Mouse (Mus musculus): ENCODE results near the gene Celsr1. TPM values are rescaled to one million over a fixed set of nuclear protein-coding genes. Genes with fewer than 3 reads are reported as not detected.

Gene Celsr1
- polyA plus RNA-seq, 1 experiment: not detected

- peaks cover 27% of the 10 kb centered on the region for H3K4me1 ChIP-seq (ENCODE audit: control insufficient read depth, insufficient read depth, low read length)
- H3K4me3 ChIP-seq (ENCODE audit: insufficient read depth, low read depth, low read length): no peak overlapping the region
- H3K27ac ChIP-seq (ENCODE audit: insufficient read depth, low read depth, low read length): no peak overlapping the region
- TF ChIP-seq POLR2A (IDR thresholded peaks at IDR 0.05; ENCODE audit: insufficient read depth, low read depth, low read length) (no peak), CTCF (IDR thresholded peaks at IDR 0.05; ENCODE audit: insufficient read depth, low read depth, low read length) (no peak)
- WGBS: 59% methylated on average over 13 of the region's 13 CpGs
Measured at GRCm38 (mm10) chr15:85996031-85996765, 37.4 kb downstream of the Celsr1 start.

DNA sequence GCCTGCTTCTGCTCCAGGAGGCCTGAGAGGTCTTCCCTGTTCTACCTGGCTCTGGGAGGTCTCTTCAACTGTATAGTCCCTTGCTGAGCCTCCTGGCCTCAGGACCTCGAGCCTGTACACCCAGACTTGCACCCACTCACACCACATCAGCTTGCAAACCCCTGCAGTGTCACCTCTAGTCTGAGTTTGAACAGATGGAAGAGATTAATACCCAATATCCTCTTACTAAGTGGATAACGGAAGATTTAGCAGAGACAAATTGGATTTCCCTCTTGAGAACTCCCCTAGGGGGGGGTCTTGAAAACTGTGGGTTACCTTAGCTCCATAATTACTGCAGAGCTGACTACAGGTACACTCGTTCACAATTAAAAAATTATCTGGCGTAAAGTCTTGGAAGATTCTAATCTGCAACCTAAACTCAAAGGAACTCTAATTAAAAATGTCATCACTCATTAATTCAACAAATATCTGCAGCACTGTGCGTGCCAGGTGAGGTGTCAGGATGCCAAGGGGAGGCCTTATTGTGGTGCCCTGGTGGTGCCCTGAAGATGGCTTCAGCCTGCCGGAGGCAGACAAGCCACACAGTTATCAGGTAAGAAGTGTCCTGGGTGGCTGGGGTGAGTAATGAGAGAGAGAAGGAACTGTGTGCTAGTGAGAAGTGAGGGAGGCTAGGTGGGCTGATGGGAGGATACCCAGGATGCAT lies 38.5 kb downstream of the Celsr1 start:
- TF ChIP-seq CTCF (IDR thresholded peaks at IDR 0.05; ENCODE audit: insufficient read depth, low read depth, low read length) (no peak), POLR2A (IDR thresholded peaks at IDR 0.05; ENCODE audit: insufficient read depth, low read depth, low read length) (no peak)
- Histone ChIP-seq H3K4me1 (ENCODE audit: control insufficient read depth, insufficient read depth, low read length) (peaks cover 23% of the 10 kb centered on the region), H3K27ac (ENCODE audit: insufficient read depth, low read depth, low read length) (no peak overlapping the region), H3K4me3 (ENCODE audit: insufficient read depth, low read depth, low read length) (no peak overlapping the region)
- WGBS: 90% methylated on average over 6 of the region's 6 CpGs

GRCm38 (mm10) chr15:85993931-85994583 lies 39.5 kb downstream of the Celsr1 start:
- TF ChIP-seq CTCF (IDR thresholded peaks at IDR 0.05; ENCODE audit: insufficient read depth, low read depth, low read length): no peak
- no peak for TF ChIP-seq POLR2A (IDR thresholded peaks at IDR 0.05; ENCODE audit: insufficient read depth, low read depth, low read length)
- WGBS: 52% methylated on average over 14 of the region's 14 CpGs
- Histone ChIP-seq H3K27ac (ENCODE audit: insufficient read depth, low read depth, low read length) (no peak overlapping the region), H3K4me1 (ENCODE audit: control insufficient read depth, insufficient read depth, low read length) (peaks cover 23% of the 10 kb centered on the region), H3K4me3 (ENCODE audit: insufficient read depth, low read depth, low read length) (no peak overlapping the region)

- Histone ChIP-seq H3K4me3 (ENCODE audit: insufficient read depth, low read depth, low read length) (no peak overlapping the region), H3K27ac (ENCODE audit: insufficient read depth, low read depth, low read length) (no peak overlapping the region), H3K4me1 (ENCODE audit: control insufficient read depth, insufficient read depth, low read length) (peaks cover 23% of the 10 kb centered on the region)
- TF ChIP-seq POLR2A (IDR thresholded peaks at IDR 0.05; ENCODE audit: insufficient read depth, low read depth, low read length) (no peak), CTCF (IDR thresholded peaks at IDR 0.05; ENCODE audit: insufficient read depth, low read depth, low read length) (no peak)
Measured at GRCm38 (mm10) chr15:85993386-85993785, 40.2 kb downstream of the Celsr1 start.

GRCm38 (mm10) chr15:85992125-85992495 lies 41.5 kb downstream of the Celsr1 start:
- Histone ChIP-seq H3K4me1 (ENCODE audit: control insufficient read depth, insufficient read depth, low read length) (peaks cover 23% of the 10 kb centered on the region), H3K27ac (ENCODE audit: insufficient read depth, low read depth, low read length) (no peak overlapping the region), H3K4me3 (ENCODE audit: insufficient read depth, low read depth, low read length) (no peak overlapping the region)
- WGBS: 36% methylated on average over 3 of the region's 3 CpGs
- TF ChIP-seq POLR2A (IDR thresholded peaks at IDR 0.05; ENCODE audit: insufficient read depth, low read depth, low read length) (no peak), CTCF (IDR thresholded peaks at IDR 0.05; ENCODE audit: insufficient read depth, low read depth, low read length) (no peak)

- Histone ChIP-seq H3K27ac (ENCODE audit: insufficient read depth, low read depth, low read length) (no peak overlapping the region), H3K4me3 (ENCODE audit: insufficient read depth, low read depth, low read length) (no peak overlapping the region), H3K4me1 (ENCODE audit: control insufficient read depth, insufficient read depth, low read length) (peaks cover 23% of the 10 kb centered on the region)
- TF ChIP-seq POLR2A (IDR thresholded peaks at IDR 0.05; ENCODE audit: insufficient read depth, low read depth, low read length) (no peak), CTCF (IDR thresholded peaks at IDR 0.05; ENCODE audit: insufficient read depth, low read depth, low read length) (no peak)
- 74% methylated on average over 5 of the region's 5 CpGs for WGBS
Measured at GRCm38 (mm10) chr15:85991453-85992124, 42.0 kb downstream of the Celsr1 start.

- WGBS: 79% methylated on average over 17 of the region's 17 CpGs
- peaks cover 23% of the 10 kb centered on the region for H3K4me1 ChIP-seq (ENCODE audit: control insufficient read depth, insufficient read depth, low read length)
- TF ChIP-seq POLR2A (IDR thresholded peaks at IDR 0.05; ENCODE audit: insufficient read depth, low read depth, low read length) (no peak), CTCF (IDR thresholded peaks at IDR 0.05; ENCODE audit: insufficient read depth, low read depth, low read length) (no peak)
- no peak overlapping the region for H3K27ac ChIP-seq (ENCODE audit: insufficient read depth, low read depth, low read length)
- no peak overlapping the region for H3K4me3 ChIP-seq (ENCODE audit: insufficient read depth, low read depth, low read length)
Measured at GRCm38 (mm10) chr15:85990696-85991443, 42.7 kb downstream of the Celsr1 start.

DNA sequence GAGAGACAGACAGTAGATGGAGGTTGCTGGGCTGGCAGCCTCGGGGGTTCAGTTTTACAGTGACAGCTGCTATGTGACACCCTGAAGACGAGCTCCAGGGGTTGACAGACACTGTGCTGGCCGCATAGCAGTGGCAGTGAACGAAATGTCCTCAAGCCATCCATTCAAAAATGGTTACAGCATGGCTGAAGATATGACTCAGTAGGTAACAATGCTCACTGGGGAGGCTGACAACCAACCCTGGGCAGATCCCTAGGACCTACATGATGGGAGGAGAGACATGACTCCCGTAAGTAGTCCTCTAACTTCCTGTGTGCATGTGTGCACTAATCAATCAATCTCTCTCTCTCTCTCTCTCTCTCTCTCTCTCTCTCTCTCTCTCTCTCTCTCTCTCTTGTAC lies 45.7 kb downstream of the Celsr1 start:
- H3K4me3 ChIP-seq (ENCODE audit: insufficient read depth, low read depth, low read length): no peak overlapping the region
- WGBS: 88% methylated on average over 5 of the region's 5 CpGs
- no peak overlapping the region for H3K27ac ChIP-seq (ENCODE audit: insufficient read depth, low read depth, low read length)
- TF ChIP-seq POLR2A (IDR thresholded peaks at IDR 0.05; ENCODE audit: insufficient read depth, low read depth, low read length) (no peak), CTCF (IDR thresholded peaks at IDR 0.05; ENCODE audit: insufficient read depth, low read depth, low read length) (no peak)
- peaks cover 9% of the 10 kb centered on the region for H3K4me1 ChIP-seq (ENCODE audit: control insufficient read depth, insufficient read depth, low read length)

All from olfactory bulb, adult 2 months (tissue).